Mouse (Mus musculus) ES-Bruce4 (cell line): Measurements from ENCODE around the gene Lamb3.

Experiments
- EP300 ChIP-seq: IDR thresholded peaks from 2 replicates; pipeline ENCODE4 v1.6.1; 2011; ENCODE audit warnings: low read depth, low read length; ENCODE audit not compliant: insufficient read depth
- POLR2A ChIP-seq: IDR thresholded peaks from one replicate; pipeline ENCODE4 v1.8.1; 2011; ENCODE audit warnings: low read length; ENCODE audit not compliant: insufficient read depth

GRCm38 (mm10) chr1:193348261-193348962 lies 140.9 kb downstream of the Lamb3 start:
- TF ChIP-seq EP300 (no peak), POLR2A (no peak)
